Mouse (Mus musculus): Measurements from ENCODE around the gene Fbln2. TPM values are rescaled to one million over a fixed set of nuclear protein-coding genes. Genes with fewer than 3 reads are reported as not detected.

Gene Fbln2
- polyA plus RNA-seq, 1 experiment from 2014 or later: 6.2 TPM

- 27% methylated on average over 3 of the region's 3 CpGs for WGBS (ENCODE audit: insufficient replicate concordance)
- H3K4me1 ChIP-seq (replicated peaks): peaks cover 13% of the 10 kb centered on the region
- no peaks in the 10 kb centered on the region for H3K36me3 ChIP-seq (replicated peaks)
- no peak for ATAC-seq (ENCODE audit: insufficient read depth)
- no peak overlapping the region for H3K9ac ChIP-seq
- H3K27me3 ChIP-seq: no peaks in the 10 kb centered on the region; the same call in 1 of the 2 replicates
- H3K4me3 ChIP-seq (replicated peaks): no peak overlapping the region
- no peak overlapping the region for H3K27ac ChIP-seq (replicated peaks)
- no peak overlapping the region for H3K4me2 ChIP-seq
- H3K9me3 ChIP-seq (replicated peaks): no peaks in the 10 kb centered on the region
Measured at GRCm38 (mm10) chr6:91192421-91192820, 19.8 kb upstream of the Fbln2 start.

GRCm38 (mm10) chr6:91192851-91193545, 19.3 kb upstream of the Fbln2 start:
- no peaks in the 10 kb centered on the region; the same call in 1 of the 2 replicates for H3K27me3 ChIP-seq
- H3K36me3 ChIP-seq (replicated peaks): no peaks in the 10 kb centered on the region
- 42% methylated on average over 1 of the region's 1 CpGs for WGBS (ENCODE audit: insufficient replicate concordance)
- H3K9me3 ChIP-seq (replicated peaks): no peaks in the 10 kb centered on the region
- H3K27ac ChIP-seq (replicated peaks): peak overlapping the region; percentile 2
- H3K4me1 ChIP-seq (replicated peaks): peaks cover 13% of the 10 kb centered on the region
- H3K4me3 ChIP-seq (replicated peaks): no peak overlapping the region
- H3K9ac ChIP-seq: no peak overlapping the region
- peak; percentile 58 for ATAC-seq (ENCODE audit: insufficient read depth)
- no peak overlapping the region for H3K4me2 ChIP-seq

GRCm38 (mm10) chr6:91198456-91198855, 13.8 kb upstream of the Fbln2 start:
- no peaks in the 10 kb centered on the region; the same call in 1 of the 2 replicates for H3K27me3 ChIP-seq
- H3K4me1 ChIP-seq (replicated peaks): 0 out of 2 replicates have a peak, but pooled peaks cover 3% of the 10 kb centered on the region
- H3K9me3 ChIP-seq (replicated peaks): no peaks in the 10 kb centered on the region
- H3K9ac ChIP-seq: no peak overlapping the region
- no peak for ATAC-seq (ENCODE audit: insufficient read depth)
- 38% methylated on average over 2 of the region's 2 CpGs for WGBS (ENCODE audit: insufficient replicate concordance)
- H3K36me3 ChIP-seq (replicated peaks): no peaks in the 10 kb centered on the region
- no peak overlapping the region for H3K4me2 ChIP-seq
- H3K4me3 ChIP-seq (replicated peaks): no peak overlapping the region
- no peak overlapping the region for H3K27ac ChIP-seq (replicated peaks)

GRCm38 (mm10) chr6:91200429-91201188, 11.6 kb upstream of the Fbln2 start:
- Histone ChIP-seq H3K9me3 (replicated peaks) (no peaks in the 10 kb centered on the region), H3K4me1 (replicated peaks) (no peaks in the 10 kb centered on the region), H3K4me3 (replicated peaks) (no peak overlapping the region), H3K27ac (replicated peaks) (no peak overlapping the region), H3K27me3 (no peaks in the 10 kb centered on the region; the same call in 1 of the 2 replicates), H3K4me2 (no peak overlapping the region), H3K9ac (no peak overlapping the region), H3K36me3 (replicated peaks) (no peaks in the 10 kb centered on the region)
- WGBS (ENCODE audit: insufficient replicate concordance): 51% methylated on average over 8 of the region's 8 CpGs
- ATAC-seq (ENCODE audit: insufficient read depth): no peak

- no peak overlapping the region for H3K4me3 ChIP-seq (replicated peaks)
- no peaks in the 10 kb centered on the region; the same call in 1 of the 2 replicates for H3K27me3 ChIP-seq
- H3K9me3 ChIP-seq (replicated peaks): no peaks in the 10 kb centered on the region
- no peaks in the 10 kb centered on the region for H3K4me1 ChIP-seq (replicated peaks)
- 59% methylated on average over 8 of the region's 8 CpGs for WGBS (ENCODE audit: insufficient replicate concordance)
- no peak overlapping the region for H3K4me2 ChIP-seq
- no peak overlapping the region for H3K27ac ChIP-seq (replicated peaks)
- H3K9ac ChIP-seq: no peak overlapping the region
- ATAC-seq (ENCODE audit: insufficient read depth): no peak
- H3K36me3 ChIP-seq (replicated peaks): no peaks in the 10 kb centered on the region
Measured at GRCm38 (mm10) chr6:91201881-91202341, 10.3 kb upstream of the Fbln2 start.

GRCm38 (mm10) chr6:91202571-91202970, 9.7 kb upstream of the Fbln2 start:
- peaks cover 1% of the 10 kb centered on the region for H3K27me3 ChIP-seq
- H3K9ac ChIP-seq: no peak overlapping the region

GRCm38 (mm10) chr6:91205346-91205745, 6.9 kb upstream of the Fbln2 start:
- WGBS (ENCODE audit: insufficient replicate concordance): 38% methylated on average over 3 of the region's 3 CpGs
- H3K4me1 ChIP-seq (replicated peaks): no peaks in the 10 kb centered on the region
- peaks cover 10% of the 10 kb centered on the region for H3K27me3 ChIP-seq
- H3K9me3 ChIP-seq (replicated peaks): no peaks in the 10 kb centered on the region
- no peak for ATAC-seq (ENCODE audit: insufficient read depth)
- no peak overlapping the region for H3K4me3 ChIP-seq (replicated peaks)
- H3K4me2 ChIP-seq: no peak overlapping the region
- no peak overlapping the region for H3K9ac ChIP-seq
- H3K36me3 ChIP-seq (replicated peaks): no peaks in the 10 kb centered on the region
- H3K27ac ChIP-seq (replicated peaks): no peak overlapping the region

More at GRCm38 (mm10) chr6:91202571-91202970, 9.7 kb upstream of the Fbln2 start:
- no peaks in the 10 kb centered on the region for H3K36me3 ChIP-seq (replicated peaks)
- no peak for ATAC-seq (ENCODE audit: insufficient read depth)
- H3K4me2 ChIP-seq: no peak overlapping the region
- H3K9me3 ChIP-seq (replicated peaks): no peaks in the 10 kb centered on the region
- no peaks in the 10 kb centered on the region for H3K4me1 ChIP-seq (replicated peaks)
- WGBS (ENCODE audit: insufficient replicate concordance): 56% methylated on average over 4 of the region's 4 CpGs
- no peak overlapping the region for H3K27ac ChIP-seq (replicated peaks)
- no peak overlapping the region for H3K4me3 ChIP-seq (replicated peaks)

GRCm38 (mm10) chr6:91205791-91206190, 6.5 kb upstream of the Fbln2 start:
- peaks cover 14% of the 10 kb centered on the region for H3K27me3 ChIP-seq
- ATAC-seq (ENCODE audit: insufficient read depth): no peak
- H3K4me1 ChIP-seq (replicated peaks): no peaks in the 10 kb centered on the region
- no peak overlapping the region for H3K4me2 ChIP-seq
- H3K9ac ChIP-seq: no peak overlapping the region
- H3K9me3 ChIP-seq (replicated peaks): no peaks in the 10 kb centered on the region
- H3K36me3 ChIP-seq (replicated peaks): no peaks in the 10 kb centered on the region
- H3K4me3 ChIP-seq (replicated peaks): no peak overlapping the region
- WGBS (ENCODE audit: insufficient replicate concordance): 45% methylated on average over 5 of the region's 5 CpGs
- H3K27ac ChIP-seq (replicated peaks): no peak overlapping the region

- Histone ChIP-seq H3K9me3 (replicated peaks) (no peaks in the 10 kb centered on the region), H3K4me2 (no peak overlapping the region), H3K27me3 (peaks cover 28% of the 10 kb centered on the region), H3K9ac (no peak overlapping the region), H3K27ac (replicated peaks) (no peak overlapping the region), H3K4me3 (replicated peaks) (no peak overlapping the region), H3K36me3 (replicated peaks) (no peaks in the 10 kb centered on the region), H3K4me1 (replicated peaks) (peaks cover 2% of the 10 kb centered on the region; the same call in 1 of the 2 replicates)
- ATAC-seq (ENCODE audit: insufficient read depth): no peak
- WGBS (ENCODE audit: insufficient replicate concordance): 57% methylated on average over 3 of the region's 3 CpGs
Measured at GRCm38 (mm10) chr6:91207491-91207890, 4.8 kb upstream of the Fbln2 start.

GRCm38 (mm10) chr6:91209780-91210179, 2.5 kb upstream of the Fbln2 start:
- Histone ChIP-seq H3K9ac (no peak overlapping the region), H3K4me1 (replicated peaks) (peaks cover 7% of the 10 kb centered on the region), H3K27me3 (peaks cover 50% of the 10 kb centered on the region), H3K27ac (replicated peaks) (no peak overlapping the region), H3K4me2 (no peak overlapping the region), H3K9me3 (replicated peaks) (no peaks in the 10 kb centered on the region), H3K4me3 (replicated peaks) (no peak overlapping the region), H3K36me3 (replicated peaks) (no peaks in the 10 kb centered on the region)
- WGBS (ENCODE audit: insufficient replicate concordance): 17% methylated on average over 2 of the region's 2 CpGs
- no peak for ATAC-seq (ENCODE audit: insufficient read depth)

GRCm38 (mm10) chr6:91210852-91211251, 1.4 kb upstream of the Fbln2 start:
- no peak overlapping the region for H3K4me2 ChIP-seq
- 33% methylated on average over 3 of the region's 3 CpGs for WGBS (ENCODE audit: insufficient replicate concordance)
- no peak for ATAC-seq (ENCODE audit: insufficient read depth)
- peaks cover 50% of the 10 kb centered on the region for H3K27me3 ChIP-seq
- no peak overlapping the region for H3K4me3 ChIP-seq (replicated peaks)
- no peaks in the 10 kb centered on the region for H3K9me3 ChIP-seq (replicated peaks)
- H3K36me3 ChIP-seq (replicated peaks): no peaks in the 10 kb centered on the region
- no peak overlapping the region for H3K9ac ChIP-seq
- H3K4me1 ChIP-seq (replicated peaks): peaks cover 7% of the 10 kb centered on the region
- H3K27ac ChIP-seq (replicated peaks): no peak overlapping the region
